Mouse (Mus musculus): ENCODE measurements around the gene Polr2a. TPM values are rescaled to one million over a fixed set of nuclear protein-coding genes. Genes with fewer than 3 reads are reported as not detected.

Polr2a gene
- total RNA-seq (2022) = 10 to 100 TPM; 28.5 to 35.7 (median 32.9) TPM

DNA sequence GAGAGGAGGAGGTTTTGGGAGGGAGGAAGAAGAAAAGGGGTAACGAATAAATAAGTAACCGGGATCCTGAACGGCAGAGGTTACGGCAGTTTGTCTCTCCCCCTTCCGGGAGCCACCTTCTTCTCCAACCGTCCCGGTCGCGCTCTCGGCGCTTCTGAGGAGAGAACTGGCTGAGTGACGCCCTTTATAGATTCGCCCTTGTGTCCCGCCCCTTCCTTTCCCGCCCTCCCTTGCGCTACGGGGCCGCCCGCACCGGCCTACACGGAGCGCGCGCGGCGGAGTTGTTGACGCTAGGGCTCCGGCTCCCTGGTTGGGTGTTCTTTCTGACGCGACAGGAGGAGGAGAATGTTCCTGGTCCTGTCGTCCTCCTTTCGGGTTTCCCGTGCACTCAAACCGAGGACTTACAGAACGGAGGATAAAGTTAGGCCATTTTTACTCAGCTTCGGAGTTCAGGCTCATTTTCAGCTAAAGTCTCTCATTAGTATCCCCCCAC lies at the start of gene Polr2a:
Gene Polr2a (minus strand): TSS at position 160 of the 493 bp plus-strand sequence.
- peak; percentile 98 for DNase-seq (ENCODE audit: low spot score)

DNA sequence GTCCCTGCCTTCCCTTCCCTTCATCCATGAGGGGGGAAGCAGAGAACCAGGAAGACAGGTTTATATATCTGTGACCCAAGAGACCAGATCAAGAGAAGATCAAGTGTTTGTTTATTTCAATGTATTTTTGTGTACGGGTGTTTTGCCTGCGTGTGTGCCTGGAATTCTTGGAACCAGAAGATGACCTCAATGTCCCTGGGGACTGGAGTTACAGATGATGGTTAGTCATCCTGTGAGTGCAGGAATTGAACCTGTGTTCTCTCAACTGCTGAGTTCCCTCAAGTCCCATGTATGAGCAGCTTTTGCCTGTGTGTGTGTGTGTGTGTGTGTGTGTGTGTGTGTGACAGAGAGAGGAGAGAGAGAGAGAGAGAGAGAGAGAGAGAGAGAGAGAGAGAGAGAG lies 49.2 kb upstream of the Polr2a start:
- DNase-seq (ENCODE audit: low spot score) = no peak

DNA sequence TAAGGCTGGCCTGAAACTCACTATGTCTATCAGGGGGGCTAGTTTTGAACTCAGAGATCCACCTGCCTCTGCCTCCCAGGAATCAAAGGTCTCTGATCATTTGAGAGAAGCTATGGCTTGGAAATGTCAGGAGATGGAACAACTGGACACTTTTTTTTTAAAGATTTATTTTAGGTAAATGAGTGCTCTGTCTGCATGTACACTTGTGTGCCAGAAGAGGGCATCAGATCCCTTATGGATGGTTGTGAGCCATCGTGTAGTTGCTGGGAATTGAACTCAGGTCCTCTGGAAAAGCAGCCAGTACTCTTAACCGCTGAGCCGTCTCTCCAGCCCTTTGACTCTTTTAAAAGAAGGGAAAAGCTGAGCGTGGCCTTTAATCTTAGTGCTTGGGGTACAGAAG lies 47.9 kb upstream of the Polr2a start:
- no peak for DNase-seq (ENCODE audit: low spot score)

DNA sequence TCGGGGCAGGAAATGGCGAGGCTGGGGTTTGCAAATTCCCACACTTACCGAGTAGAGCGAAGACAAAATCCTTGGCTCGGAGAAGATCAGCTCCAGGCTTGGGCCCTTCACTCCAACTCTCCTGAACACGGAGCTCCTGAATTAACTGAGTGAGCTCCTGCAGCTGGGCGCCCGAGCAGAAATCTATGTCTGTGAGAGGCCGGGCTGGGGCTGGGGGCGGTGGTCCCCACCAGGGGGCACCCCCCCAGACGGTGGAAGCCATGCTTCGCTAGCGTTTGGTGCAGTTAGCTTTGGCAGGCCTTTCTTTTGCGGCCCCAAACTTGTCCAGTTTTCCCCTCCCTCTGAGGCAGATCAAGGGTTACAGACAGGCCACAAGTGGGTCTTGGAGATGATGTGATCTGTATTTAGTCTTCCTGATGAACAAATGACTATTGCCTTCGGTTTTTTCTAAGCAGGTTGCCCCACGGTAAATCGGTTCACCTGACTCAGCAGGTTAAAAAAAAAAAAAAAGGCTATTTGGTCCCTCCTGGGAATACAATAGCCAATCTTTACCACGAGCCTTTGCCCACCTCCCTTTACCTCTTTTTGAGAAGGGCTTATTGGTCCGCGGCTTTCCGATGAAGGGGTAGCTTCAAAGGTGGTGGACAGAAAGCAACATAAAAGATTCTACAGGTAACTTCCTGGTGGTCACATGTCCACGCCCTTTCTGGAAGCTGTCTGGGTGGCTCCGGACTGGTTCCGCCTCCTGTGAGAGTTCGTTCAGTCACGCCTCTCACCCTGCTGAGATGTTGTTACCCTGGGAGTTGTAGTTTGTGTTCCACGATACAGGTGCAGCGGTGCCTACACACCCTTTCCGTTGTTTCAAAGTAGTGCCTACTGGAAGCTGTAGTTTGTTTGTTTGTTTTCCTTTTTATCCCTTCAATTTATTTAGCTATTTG lies 46.8 kb upstream of the Polr2a start, which contains the start of gene Tmem102:
Gene Tmem102 (minus strand): TSS at position 653 of the 938 bp plus-strand sequence.
- DNase-seq (ENCODE audit: low spot score) = no peak

DNA sequence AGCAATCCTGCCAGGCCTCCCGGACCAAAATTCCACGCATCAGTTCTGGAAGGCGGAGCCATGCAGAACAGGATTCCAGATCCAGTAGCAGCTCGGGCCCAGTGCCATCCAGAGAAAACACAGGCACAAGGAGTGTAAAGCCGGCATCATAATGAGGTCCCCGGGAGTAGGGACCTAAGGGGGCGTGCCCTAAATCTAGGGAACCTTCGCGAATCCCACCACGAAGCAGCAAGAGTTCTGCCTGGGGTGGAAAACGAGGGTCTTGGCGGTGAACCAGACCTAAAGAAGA lies 46.2 kb upstream of the Polr2a start:
- DNase-seq (ENCODE audit: low spot score) = no peak

DNA sequence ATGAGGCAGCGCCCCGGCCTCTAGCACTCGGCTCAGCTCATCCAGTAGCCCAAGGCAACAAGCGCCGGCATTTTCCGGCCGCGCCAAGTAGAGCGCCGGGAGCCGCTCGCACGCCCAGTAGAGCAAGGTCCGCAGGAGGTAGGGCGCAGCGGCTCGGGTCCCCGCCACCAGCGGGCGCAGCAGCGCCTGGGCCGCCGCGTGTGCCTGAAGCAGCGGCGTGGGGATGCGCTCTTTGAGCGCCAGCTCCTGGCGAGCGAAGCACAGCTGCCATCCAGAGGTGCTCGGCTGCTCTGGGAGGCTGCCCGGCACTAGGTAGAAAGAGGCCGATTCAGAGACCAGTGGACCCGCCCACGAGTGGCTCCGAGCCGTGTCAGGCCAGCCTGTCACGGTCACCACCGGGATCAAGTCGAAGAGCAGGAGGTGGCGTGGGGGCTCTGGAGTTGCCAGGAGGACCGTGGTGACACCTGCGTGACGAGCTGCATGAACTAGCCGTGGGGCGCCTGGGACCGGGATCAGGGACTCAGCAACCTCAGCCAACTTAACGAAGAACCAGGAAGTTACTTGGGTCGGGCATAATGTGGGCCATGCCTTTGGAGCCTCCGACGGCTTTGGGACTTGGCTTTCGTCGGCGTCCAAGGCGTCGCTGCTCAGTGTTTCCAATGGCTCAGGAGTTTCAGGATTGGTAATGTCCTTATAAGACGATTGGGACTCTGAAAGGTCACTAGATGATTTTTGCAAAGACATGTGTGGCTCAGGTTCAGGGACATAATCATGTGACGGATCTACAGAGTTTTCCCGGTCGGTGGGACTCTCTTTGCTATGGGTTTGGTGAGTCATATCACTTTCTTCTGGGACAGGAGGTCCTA lies 45.6 kb upstream of the Polr2a start:
- peak; percentile 53 for DNase-seq (ENCODE audit: low spot score)

DNA sequence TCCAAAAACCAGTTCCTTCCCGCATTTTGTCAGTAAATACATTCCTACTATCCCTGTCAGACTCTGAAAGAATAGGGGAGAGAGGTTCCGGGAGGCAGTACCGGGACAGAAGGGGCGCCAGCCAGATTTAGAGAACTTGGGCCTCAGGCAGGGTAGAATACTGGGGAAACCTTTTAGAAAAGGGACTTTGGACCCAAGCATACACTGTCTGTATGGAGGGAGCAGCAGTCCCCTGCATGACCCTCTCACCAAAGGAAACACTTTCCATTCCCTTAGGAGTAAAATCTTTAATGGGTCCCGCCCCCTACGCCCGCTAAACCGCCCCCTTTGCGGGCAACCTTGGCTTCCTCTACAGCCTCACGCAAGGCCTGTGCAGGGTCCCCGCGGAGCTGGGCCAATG lies 44.9 kb upstream of the Polr2a start:
- no peak for DNase-seq (ENCODE audit: low spot score)

DNA sequence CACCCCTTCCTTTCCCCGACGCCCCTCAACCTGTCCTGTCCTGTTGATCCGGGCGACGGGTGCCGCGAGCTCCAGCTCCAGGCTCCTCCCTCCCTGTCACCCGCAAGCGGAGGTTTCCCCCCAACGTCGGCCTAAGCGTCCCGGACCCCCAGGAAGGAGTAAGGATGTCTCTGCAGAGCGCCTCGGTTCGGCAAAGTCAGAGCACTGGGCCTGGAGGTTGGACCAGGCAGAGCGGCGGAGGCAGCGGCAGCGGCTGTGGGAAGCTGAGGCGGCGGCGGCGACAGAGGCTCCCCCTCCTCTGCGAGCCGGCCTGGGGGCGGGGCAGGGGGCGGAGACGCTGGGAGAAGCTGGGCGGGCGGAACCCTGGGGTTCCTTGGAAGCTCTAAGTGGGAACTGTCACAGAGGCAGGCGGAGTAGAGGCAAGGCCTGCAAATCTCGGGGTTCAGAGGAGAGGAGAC lies 44.2 kb upstream of the Polr2a start:
- peak; percentile 89 for DNase-seq (ENCODE audit: low spot score)

DNA sequence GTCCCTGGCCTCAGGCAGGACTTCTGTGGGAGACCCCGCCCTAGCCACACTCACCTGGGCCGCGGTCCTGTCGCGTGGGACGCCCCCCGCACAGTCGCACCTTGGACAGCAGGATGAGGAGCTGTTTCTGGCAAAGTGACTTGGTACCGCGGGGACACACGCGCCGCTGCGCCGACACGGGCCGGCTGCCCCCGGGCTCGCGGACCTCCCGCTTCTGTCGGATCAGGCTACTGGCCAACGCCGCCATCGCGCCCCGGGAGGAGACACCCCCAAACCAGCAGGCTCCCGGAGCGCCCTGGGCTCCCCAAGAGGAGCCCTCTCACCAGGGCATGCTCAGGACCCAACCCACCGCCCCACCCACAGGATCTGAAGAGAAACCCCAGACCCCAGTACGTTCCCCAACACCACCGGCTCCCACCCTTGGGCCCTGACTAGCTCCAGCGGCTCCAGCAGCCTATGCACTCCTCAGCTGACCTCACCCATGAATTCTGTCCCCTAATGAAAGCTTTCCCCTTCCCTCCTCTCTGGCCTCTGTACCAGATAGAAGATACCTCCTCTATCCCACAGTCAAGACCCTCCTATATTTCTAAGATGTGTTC lies 43.0 kb upstream of the Polr2a start, which contains the start of gene Fgf11:
Gene Fgf11 (minus strand): TSS at position 479 of the 599 bp plus-strand sequence.
- DNase-seq (ENCODE audit: low spot score) = no peak

DNA sequence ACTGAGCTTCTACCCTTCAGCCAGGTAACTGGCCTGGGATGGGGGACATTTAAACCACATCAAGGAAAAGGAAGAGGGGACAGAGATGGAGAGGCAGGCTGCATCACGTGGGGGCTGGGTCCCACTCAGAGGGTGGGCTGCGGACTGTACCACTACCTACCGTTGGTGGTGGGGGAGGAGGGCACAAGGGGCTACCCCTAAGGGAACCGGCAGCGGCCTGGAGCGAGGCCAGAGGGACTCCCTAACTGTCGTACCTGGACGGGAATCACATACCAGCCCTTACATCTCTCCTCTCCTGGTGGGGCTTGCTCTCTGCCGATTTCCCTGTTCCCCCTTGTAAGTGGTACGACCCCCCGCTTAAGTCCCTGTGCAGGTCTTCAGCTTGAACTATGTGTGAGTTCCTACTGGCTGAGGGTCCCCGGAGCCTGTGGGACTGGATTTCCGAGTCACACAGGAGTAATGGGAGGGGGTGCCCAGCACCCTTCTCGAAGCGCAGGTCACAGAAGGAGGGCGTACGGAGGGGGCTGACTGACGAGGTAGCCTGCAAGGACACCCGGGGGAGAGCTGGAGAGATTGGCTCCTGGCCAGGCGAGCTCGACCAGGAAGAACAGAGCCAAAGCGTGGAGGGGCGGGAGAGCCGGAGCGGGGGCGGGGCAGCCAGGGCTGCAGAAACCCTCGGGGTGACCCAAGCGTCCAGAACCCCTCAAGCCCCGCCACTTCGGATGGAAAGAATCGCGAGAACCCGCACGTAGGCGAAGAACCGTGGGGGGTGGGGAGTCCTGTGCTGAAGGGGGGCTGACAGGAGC lies 42.2 kb upstream of the Polr2a start:
- DNase-seq (ENCODE audit: low spot score) = no peak

DNA sequence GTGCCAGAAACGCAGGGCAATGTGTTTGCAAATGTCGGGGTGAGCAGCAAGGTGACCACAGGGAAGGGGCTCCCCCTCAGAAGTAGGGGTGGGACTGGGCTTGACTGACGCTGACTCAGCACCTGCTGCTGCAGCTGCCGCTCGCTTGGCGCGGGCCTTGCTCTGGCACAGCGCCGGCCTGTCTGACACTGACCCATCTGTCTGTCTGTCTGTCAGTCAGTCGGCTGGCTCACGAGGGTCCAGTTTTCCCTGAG lies 41.6 kb upstream of the Polr2a start:
- no peak for DNase-seq (ENCODE audit: low spot score)

DNA sequence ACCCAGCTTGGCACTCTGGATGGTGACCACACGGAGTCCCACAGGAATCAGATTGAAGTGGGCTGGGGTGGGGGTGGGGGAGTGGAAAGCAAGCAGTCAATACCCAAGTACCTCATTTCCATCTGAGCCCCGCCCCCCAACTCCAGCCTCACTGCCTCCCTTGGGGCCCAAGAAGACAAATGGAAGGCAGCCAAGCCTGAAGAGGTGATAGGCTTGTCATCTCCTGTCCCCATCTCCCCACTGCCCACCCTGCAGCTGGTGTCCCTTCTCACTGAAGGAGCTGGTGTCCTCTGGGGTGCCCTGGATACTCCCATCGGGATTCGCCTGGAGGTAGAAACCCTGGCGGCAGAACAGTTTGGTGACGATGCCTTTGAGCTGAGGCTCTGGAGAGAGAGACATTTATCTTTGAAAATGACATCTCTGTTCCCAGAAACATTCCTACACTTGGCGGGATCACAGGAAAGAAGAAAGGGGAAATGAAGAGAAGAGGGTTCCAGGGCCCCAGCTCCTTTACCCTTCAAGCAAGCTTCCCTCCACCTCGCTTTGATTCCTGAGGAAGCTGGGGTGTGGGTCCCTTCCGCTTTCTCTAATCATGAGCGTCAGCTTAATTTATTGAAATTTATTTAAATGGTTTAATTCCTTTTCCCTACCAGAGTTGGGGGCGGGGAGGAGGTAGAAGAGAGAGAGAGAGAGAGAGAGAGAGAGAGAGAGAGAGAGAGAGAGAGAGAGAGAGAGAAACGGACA lies 41.1 kb upstream of the Polr2a start:
- DNase-seq (ENCODE audit: low spot score) = no peak

DNA sequence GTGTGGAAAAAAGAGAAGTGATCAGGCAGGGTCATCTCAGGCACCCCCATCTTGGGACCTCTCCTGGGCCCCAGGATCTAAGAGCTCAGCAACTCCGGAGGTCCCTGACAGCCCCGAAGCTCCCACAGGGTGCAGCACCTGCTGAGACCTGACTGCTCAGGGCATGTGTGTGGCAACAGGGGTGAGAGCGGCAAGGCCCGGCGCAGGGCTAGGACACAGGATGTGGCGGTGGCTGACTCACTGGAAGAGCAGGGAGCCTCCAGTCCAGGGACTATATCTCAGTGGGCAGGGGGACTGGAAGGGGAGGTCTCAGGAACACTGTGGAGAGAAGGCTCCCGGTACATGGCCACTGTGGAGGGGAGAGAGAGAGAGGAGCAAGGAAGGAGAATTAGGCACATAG lies 39.5 kb upstream of the Polr2a start:
- DNase-seq (ENCODE audit: low spot score) = no peak

DNA sequence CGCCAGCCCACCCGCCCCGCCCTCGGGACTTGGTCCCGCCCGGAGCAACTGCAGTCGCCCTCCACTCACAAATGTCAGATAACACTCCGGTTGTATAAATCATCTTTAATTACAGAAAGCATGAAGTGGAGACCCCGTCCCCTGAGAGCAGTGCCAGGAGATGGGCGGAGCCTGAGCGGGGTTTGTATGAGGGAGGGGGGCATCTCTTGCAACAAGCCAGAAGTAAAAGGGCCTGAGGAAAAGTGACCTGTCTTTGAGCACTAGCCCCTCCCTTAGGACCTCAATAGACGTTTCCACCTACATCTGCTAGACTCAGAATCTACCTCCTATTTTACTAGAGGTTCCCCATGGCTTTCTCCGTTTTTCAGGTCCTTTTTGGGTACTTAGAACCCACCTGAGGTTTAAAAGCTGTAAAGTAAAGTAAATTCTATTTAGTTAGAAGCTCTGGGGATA lies 37.6 kb upstream of the Polr2a start:
- no peak for DNase-seq (ENCODE audit: low spot score)

DNA sequence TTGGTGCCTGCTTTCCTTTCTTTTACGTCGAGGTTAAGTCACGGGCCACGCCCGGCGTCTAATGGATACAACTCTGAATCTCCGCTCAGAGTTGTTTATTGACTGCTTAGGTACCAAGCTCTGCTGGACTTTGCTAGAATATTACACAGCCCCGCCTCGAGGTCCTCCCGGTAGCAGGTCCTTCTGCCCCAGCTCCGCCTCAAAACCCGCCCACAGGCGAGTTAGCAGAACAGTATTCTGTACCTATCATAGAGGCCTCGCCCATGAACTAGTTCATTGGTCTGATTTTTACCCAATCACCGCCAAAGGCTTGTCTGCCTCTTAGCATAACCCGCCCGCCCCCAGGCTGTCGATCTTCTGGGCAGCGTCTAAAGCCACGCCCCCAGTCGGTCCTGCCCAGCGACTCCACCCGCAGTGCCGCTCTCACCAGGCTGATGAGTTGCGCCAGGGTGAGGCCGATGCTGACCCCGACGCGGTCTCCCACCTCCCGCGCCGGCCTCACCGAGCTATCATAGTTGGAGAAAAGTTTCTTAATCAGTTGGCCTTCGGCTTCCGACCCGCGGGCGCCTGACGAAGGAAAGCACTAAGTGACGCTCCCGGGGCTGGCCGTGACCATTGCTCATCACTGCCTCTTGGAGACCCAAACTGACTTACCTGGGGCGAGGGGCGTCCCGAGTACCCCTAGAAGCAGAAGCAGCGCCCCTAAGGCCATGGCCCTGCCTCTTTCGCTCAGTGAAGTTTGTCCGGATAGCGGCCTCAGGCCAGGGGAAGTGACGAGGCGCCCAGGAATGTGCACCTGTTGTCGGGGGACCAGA lies 36.9 kb upstream of the Polr2a start, which contains the start of gene Chrnb1:
Gene Chrnb1 (minus strand): TSS at position 776 of the 815 bp plus-strand sequence.
- peak; percentile 97 for DNase-seq (ENCODE audit: low spot score)

DNA sequence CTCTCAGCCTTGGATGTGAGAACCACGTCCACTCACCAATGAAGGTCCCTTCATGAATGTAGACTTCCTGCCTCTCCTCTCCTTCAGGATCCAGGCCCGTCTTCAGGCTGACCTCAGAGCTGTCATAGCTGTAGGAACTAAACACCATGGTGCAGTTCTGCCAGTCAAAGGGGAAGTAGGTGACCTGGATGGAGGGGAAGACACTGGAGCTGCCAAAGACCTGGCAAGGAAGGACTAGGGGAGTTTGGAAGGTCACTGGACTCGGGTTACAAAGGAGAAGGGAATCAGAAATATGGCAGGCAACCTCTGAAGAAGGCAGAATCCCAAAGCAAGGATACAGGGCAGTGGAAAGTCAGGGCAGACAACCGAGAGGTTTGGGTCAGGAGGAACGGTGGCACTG lies 35.0 kb upstream of the Polr2a start:
- no peak for DNase-seq (ENCODE audit: low spot score)

DNA sequence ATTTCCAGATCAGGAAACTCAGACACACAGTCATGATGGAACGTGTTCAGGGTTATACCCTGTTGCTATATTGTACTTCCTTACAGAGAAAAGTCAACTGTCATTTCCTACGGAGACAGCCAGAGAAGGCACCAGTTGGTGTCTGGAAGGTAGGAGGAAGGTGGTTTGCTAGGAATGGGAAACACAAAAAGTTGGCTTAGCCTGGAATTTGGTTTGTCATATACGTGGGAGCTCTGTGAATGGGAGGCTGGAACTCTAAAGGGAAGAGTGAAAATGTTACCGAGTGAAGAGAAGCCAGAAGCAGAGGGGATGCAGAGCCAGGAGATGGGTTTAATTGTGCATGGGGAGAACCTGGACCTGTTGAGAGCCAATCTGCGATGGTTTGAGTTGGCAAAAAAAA lies 33.0 kb upstream of the Polr2a start:
- no peak for DNase-seq (ENCODE audit: low spot score)

DNA sequence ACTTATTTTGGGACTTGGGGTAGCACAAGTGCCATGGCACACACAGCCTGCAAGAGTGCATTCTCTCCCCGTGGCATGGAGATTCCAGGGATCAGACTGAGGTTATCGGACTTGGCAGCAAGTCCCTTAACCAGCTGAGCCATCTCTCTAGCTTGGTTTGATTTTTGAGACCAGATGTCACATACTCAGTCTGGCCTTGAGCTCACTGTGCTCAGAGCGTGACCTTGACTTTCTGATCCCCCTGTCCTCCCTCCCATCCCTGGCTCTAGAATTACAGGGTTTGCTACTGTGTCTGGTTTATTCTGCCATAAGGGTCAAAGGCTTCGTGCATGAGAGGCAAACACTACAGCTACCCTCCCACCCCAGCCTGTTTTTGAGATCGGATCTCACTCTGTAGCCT lies 31.0 kb upstream of the Polr2a start:
- DNase-seq (ENCODE audit: low spot score) = no peak

DNA sequence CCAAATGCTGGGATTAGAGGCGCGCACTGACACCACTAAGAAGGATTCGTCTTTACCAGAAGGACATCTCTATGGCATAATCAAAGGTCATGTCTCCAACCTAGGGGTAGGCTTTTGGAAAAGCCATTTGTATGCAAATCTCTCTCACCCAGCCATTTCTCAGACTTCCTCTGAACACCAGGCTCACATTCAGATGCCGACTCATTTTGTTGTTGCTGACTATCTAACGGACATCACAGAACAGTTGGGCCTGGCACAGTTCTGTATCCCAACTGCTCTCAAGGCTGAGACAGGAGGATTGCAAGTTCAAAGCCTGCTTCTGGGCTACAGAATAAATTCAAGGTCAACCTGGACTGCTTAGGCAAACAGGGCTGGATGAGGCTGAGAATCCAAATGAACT lies 28.9 kb upstream of the Polr2a start:
- DNase-seq (ENCODE audit: low spot score) = no peak
